Mouse (Mus musculus) left cerebral cortex, adult 9 months (tissue): ENCODE data around the gene Ywhag.
A peak's percentile ranks its signal among the peaks of the same experiment; 100 is the strongest.

Experiments
- DNase-seq, 2 experiments: peaks; one replicate each; pipeline ENCODE4 v3.0.0; 2022; ENCODE audit warnings: low spot score in 2 of 2

The Ywhag gene

DNA sequence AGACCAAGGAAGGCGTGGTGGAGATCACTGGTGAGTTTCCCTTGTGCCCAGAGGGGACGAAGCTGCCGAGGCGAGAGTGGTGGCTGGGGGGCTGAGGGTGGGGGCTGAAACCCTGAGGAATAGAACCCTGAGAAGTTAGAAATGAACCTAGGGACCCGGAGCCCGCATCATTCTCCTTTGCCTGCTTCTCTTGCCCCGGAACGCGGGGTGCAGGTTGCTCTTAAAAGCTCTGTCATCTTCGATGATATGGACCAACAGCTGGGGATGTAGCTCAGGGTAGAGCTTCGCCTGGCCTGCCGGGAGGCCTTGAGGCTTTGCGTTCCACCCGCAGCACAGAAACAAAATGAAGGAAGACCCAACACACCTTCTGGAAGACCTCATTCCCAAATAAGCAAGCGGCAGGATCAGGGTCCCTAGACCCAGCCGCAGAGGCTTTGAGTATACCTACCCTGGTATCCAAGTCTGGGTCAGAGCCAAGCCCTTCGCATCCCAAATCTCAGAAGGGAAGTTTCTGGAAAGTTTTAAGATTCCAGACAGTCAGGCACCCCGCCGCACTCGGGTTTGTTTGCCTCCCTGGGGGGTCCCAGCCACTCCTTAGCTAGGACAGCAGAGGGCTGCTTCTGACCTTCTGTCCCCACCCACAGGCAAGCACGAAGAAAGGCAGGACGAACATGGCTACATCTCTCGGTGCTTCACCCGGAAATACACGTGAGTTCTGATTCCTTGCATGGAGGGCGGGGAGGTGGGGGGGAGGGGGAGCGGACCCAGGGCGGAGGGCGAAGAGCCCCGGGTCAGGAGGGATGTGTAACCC lies 45.8 kb downstream of the Ywhag start:
- no peak for DNase-seq

DNA sequence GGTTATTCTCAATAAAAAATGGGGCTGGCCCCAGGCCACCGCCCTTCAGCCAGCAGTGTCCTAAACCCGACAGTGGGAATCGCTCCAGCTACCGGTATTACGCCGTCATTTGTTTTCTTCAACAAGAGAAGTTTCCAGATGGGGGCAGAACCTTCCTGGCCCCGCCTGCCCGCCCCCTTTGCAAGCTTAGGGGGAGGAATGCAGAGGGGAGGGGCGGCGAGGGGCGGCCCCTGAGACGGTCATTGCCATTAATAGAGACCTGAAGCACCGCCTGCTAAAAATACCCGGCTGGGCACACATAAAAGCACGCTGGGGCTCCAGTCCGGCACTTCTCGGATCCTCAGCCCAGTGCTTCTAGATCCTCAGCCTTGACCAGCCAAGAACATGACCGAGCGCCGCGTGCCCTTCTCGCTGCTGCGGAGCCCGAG lies 46.7 kb downstream of the Ywhag start, which contains the start of gene Hspb1:
Gene Hspb1 (plus strand): TSS at position 245 of the 428 bp plus-strand sequence.
- no peak for DNase-seq

DNA sequence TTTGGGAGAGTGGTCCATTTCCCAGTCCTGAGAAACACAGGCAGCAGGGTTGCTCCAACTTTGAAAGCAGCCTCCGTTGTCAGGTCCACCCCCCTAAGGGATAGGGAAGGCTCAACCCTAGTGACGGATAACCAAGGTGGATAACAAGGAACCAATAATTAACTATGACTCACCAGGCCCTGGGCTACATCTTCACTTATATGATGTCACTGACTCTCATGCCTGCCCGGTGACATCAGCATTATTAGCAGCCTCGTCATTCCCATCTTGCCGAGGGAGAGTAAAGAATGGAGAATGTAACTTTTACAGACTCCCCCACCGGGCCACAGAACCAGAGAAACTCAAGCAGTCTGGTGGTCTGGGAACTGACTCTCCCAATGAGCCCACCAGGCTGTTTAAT lies 49.8 kb downstream of the Ywhag start:
- DNase-seq: no peak

DNA sequence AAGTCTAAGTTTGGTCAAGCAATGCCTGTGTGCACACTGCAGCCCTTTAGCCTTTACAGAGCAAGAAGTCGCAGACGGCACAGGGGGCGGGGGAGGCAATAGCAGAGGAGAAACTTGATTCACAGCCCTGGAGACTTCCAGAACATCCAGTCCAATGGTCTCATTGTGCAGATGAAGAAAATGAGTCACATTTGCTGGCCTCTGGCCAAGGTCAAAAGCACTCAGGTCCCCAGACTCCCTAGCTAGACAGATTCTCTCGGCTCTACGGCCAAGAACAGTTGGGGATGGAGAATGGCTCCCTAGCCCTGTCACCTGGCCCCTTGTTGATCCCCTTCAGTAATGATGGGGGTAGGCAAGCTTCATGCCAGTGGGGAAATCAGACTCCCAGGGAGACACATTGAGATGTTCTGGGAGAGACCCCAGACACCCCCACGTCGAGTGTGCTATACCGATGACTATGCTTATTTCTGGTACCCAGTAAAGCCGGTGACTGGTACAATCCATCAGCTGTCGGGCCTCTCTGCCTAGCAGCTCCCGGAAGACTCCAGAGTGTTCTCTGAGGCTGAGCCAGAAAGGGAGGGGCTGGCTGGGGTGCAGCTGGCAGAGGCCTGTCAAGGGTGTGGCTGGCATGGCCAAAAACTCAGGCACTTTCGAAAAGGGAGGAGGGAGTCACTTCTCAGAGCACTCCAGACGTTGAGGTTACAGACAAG lies 54.8 kb downstream of the Ywhag start:
- no peak for DNase-seq

DNA sequence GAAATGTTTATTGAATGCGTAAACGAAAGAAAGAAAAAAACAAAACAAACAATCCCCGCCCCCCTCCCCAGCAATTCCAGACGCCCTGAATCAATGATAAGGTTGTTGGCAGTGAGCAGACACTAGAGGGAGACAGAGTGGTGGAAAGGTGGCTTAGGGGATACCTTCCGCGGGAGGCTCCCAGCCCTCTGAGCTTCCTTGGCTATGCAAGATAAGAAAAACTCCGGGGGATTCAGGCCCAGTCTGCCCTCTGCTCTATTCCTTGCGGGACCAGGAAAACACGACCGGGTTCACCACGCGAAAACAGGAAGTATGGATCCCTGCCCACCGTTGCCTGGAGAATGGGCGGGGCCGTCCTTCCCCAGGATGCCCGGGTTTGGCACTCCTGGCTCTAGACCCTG lies 56.6 kb downstream of the Ywhag start:
- no peak for DNase-seq

DNA sequence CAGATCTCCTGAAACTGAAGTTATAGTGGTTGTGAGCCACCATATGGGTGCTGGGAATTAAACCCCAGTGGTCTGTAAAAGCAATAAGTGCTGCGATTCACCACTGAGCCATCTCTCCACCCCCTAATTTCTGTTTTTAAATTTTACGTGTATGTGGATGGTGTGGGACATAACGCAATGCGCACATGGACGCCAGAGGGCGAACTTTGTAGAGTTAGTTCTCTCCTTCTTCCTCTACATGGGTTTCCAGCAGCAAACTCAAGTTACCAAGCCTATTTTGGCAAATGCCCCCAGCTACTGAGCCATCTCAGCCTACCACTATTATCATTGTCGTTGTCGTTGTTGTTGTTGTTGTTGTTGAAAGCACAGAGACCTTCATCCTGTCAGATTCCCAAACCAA lies 57.2 kb downstream of the Ywhag start:
- DNase-seq: peak in 1 of 2 experiments; percentile 60

DNA sequence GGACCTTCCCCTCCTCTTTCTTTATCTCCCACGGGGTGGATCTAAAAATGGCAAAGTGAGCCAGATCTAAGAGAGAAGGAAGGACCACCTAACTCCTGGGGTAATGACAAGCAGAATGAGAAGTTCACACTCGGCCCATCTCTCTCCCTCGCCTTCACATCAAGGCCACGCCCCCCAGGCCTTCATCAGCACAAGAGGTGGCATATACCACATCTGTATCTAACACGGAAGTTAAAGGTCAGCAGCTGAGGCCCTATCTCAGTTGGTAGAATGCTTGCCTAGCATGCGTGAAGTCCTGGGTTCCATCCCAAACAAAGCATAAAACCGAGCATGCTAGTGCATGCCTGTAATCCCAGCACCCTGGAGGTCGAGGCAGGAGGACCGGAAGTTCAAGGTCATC lies 60.7 kb downstream of the Ywhag start:
- DNase-seq: no peak

DNA sequence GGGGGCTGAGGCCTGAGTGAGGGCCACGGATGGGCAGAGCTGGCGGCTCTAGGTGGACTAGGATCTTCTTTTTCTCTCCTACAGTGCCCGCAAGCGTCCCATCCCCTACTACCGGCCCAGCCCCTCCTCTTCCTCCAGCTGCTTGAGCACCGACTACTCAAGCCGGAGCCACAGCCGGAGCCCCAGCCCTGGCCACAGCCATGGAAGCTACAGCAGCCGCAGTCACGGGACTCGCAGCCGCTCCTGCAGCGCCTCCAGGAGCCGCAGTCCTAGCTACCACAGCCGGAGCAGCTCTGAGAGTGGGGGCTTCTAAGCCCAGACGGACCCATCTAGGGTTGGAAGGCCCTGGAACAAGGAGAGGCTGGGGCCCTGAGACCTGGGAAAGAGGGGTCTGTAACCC lies 61.4 kb downstream of the Ywhag start:
- DNase-seq: no peak

DNA sequence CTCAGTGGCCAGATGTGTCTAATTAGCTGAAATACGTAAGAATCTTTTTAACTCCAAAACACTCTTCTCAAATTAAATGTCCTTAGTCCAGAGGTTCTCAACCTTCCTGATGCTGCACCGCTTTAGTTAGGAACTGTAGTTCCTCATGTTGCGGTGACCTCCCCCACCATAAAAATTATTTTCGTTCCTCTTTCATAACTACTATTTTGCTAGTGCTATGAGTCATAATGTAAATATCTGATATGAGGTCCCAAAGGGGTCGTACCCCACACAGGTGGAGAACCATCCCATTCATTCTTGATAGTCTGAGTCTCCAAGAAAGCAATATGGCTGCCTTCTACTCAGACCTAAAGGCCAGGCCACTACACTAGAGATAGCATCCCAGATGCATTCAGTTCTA lies 63.9 kb downstream of the Ywhag start:
- no peak for DNase-seq

DNA sequence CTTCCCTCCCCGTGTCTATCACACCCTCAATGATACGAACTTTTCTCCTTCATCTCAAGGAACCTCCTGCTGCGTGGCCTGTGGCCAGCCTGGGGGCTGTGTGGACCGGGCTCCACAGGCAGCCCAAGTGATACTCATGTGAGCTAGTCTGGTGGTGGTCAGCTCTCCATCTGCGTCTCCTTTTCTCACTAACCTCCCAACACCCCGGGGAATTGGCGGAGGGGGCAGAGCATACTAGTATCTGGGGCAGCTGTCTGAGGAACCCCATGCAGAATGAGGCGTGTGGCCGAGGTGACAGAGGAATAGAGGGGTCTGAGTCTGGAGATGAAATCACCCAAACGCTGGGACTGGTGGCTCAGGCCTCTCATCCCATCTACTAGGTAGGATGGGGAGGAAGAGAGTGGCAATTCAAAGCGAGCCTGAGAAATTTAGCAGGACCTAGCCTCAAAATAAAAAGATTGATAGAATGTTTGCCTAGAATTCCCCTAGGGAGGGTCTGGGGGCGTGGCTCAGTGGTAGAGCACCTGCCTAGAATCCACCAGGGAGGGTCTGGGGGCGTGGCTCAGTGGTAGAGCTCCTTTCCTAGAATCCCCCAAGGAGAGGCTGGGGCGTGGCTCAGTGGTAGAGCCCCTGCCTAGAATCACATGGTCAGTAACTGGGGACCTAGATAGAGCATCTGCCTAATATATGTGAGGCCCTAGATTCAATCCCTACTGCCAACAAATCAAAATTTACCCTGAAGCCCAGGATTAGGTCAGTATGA lies 64.6 kb downstream of the Ywhag start:
- no peak for DNase-seq

DNA sequence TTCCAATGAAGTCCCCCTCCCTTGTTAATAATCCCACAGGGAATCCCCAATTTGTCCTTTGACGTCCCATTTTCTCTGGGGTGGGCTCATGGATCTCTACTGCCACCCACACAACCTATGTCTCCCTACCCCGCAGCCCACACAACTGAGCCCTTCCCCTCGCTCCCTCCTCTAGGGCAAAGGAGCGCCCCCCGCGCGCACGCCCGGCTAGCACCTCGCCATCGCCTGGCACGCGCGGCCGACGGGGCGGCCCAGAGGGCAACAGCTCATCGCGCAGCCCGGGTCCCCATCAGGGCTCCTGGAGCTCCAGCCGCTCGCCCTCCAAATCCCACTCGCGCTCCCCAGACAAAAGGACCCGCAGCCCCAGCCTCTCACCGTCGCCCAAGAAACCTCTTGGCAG lies 65.8 kb downstream of the Ywhag start:
- no peak for DNase-seq

DNA sequence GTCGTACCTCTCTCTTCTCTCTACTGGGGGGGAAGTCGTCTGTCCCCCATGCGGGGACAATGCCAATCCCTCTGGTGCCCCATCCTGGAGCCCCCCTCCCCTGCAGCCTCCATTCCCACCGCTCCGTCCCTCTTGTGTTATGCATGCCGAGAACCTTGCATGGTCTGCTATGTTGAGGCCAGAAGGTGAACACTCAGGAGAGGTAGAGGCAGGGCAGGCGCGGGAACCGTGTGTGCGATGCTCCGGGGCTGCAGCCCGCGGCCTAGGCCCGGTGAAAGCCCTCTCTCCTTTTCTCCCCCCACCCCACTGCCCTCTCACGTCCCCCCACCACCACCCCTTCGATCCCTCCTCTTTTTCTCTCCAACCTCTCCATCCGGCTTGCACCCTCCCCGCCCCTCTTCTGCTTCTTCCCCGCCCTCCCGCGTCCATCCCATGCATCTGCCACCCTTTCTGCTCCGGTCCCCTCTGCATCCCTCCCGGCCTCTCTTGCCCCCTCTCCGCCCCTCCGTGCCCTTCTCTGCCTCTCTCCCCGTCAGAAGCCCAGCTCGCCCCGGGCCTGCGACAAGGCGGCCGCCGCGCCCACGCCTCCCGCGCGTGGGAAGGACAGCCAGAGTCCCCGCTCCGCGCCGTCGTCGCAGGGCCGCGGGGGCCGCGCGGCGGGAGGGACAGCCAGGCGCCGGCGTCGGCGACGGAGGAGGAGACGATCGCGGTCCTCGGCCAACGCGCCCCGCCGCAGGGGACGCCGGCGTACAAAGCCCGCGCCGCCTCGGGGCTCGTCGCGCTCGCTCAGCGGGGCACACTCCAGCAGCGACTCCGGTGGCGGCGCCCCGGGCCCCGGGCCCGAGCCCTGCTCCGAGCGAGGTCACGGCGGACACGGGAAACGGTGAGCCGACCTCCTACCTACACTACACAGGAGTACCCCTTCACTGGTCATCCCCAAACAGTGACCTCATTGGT lies 66.5 kb downstream of the Ywhag start:
- DNase-seq: peak in 1 of 2 experiments; percentile 46

DNA sequence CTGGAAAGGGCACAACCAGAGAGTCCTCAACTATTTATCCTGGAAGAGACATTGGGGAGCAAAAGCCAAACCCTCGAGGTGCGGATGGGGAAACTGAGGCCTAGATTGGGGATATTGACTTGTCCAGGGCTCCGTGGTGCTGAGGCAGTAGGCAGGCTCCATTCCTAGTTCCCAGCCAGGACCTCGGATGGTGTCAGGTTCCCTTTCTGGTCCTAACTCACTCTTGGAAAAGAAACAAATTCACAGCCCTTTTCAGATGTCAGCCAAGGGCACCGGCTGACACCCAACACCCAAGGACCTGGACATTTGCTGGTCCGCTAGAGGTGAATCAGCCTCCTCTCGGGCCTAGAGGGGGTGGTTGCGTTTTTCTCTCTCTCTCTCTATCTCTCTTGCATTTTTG lies 67.8 kb downstream of the Ywhag start:
- no peak for DNase-seq
